Mouse (Mus musculus) liver, embryonic 13.5 days (tissue): ENCODE results near the gene Herc3. TPM values are rescaled to one million over a fixed set of nuclear protein-coding genes. Genes with fewer than 3 reads are reported as not detected.
"Not testable (repeated sequence)": the region's sequence is repeated elsewhere in the genome, so short reads cannot be mapped to it uniquely, and the experiment has no call there.

ENCODE experiments used
- ATAC-seq: fragments of 200-750 bp; cut with Nextera tagmentation; 2 replicates; pipeline ENCODE4 v1.8.0; 2017; ENCODE audit warnings: low read depth, mild to moderate bottlenecking, moderate number of reproducible peaks, moderate library complexity
- DNase-seq: peaks from one replicate; pipeline ENCODE4 v3.0.0; 2022
- H3K27ac ChIP-seq: fragments of 300-500 bp; sonication (generic); 2 replicates; pipeline ENCODE4 v1.5.1; 2015; ENCODE audit warnings: moderate library complexity, mild to moderate bottlenecking, inconsistent platforms
- H3K27me3 ChIP-seq: fragments of 300-500 bp; sonication (generic); 2 replicates; pipeline ENCODE4 v1.6.1; 2015; ENCODE audit warnings: mild to moderate bottlenecking, inconsistent platforms
- H3K36me3 ChIP-seq: fragments of 300-500 bp; sonication (generic); 2 replicates; pipeline ENCODE4 v1.6.1; 2015; ENCODE audit warnings: mild to moderate bottlenecking, inconsistent platforms
- H3K4me1 ChIP-seq: fragments of 300-500 bp; sonication (generic); replicated peaks from 2 replicates; pipeline ENCODE4 v1.6.1; 2015; ENCODE audit warnings: inconsistent platforms
- H3K4me2 ChIP-seq: fragments of 300-500 bp; sonication (generic); 2 replicates; pipeline ENCODE4 v1.6.1; 2015; ENCODE audit warnings: inconsistent platforms, mild to moderate bottlenecking, moderate library complexity
- H3K4me3 ChIP-seq: fragments of 300-500 bp; sonication (generic); replicated peaks from 2 replicates; pipeline ENCODE4 v1.5.1; 2015; ENCODE audit warnings: mild to moderate bottlenecking, inconsistent platforms
- H3K9ac ChIP-seq: fragments of 300-500 bp; sonication (generic); 2 replicates; pipeline ENCODE4 v1.6.1; 2015; ENCODE audit warnings: mild to moderate bottlenecking, inconsistent platforms
- H3K9me3 ChIP-seq: fragments of 300-500 bp; sonication (generic); replicated peaks from 2 replicates; pipeline ENCODE4 v1.6.1; 2016; ENCODE audit warnings: inconsistent platforms
- WGBS: fragments of 180-500 bp; shearing (Covaris S2); methylation state at CpG from one replicate; pipeline ENCODE4 v1.1.7; 2015; ENCODE audit not compliant: insufficient replicate concordance; 5-methylcytosine and 5-hydroxymethylcytosine counted together
- polyA plus RNA-seq: library from polyadenylated mRNA; unstranded; fragments of >200 nt; fragmentation: Nextera tagmentation; extraction: Ambion mirVana; gene quantifications from 2 replicates; pipeline ENCODE4 v1.2.1, GENCODE M21; 2015

Herc3 gene
- polyA plus RNA-seq, result 1.8 and 2.1 TPM in 2 replicates

- Histone ChIP-seq H3K4me1 (peaks cover 20% of the 10 kb centered on the region), H3K4me3 (peak within 1 kb of the TSS; percentile 80), H3K27ac (peak within 1 kb of the TSS; percentile 71), H3K9ac (peak within 1 kb of the TSS; percentile 74), H3K27me3 (no peaks in the 10 kb centered on the region), H3K9me3 (no peaks in the 10 kb centered on the region), H3K36me3 (no peaks in the 10 kb centered on the region), H3K4me2 (peak within 1 kb of the TSS; percentile 93)
- DNase-seq, result peak; percentile 67
- under 1% methylated on average over 83 of the region's 83 CpGs for WGBS
- ATAC-seq, result peak; percentile 88
Observed at GRCm38 (mm10) chr6:58831232-58832009, at the start of gene Herc3. Gene Herc3, plus strand, starts transcription at chr6:58831465.

GRCm38 (mm10) chr6:58801394-58801793 is 29.9 kb upstream of the Herc3 start:
- Histone ChIP-seq H3K4me2 (no peak overlapping the region), H3K9ac (no peak overlapping the region), H3K36me3 (no peaks in the 10 kb centered on the region), H3K9me3 (no peaks in the 10 kb centered on the region), H3K4me1 (no peaks in the 10 kb centered on the region), H3K4me3 (no peak overlapping the region), H3K27me3 (no peaks in the 10 kb centered on the region), H3K27ac (no peak overlapping the region)
- DNase-seq (no peak), ATAC-seq (no peak)

DNA sequence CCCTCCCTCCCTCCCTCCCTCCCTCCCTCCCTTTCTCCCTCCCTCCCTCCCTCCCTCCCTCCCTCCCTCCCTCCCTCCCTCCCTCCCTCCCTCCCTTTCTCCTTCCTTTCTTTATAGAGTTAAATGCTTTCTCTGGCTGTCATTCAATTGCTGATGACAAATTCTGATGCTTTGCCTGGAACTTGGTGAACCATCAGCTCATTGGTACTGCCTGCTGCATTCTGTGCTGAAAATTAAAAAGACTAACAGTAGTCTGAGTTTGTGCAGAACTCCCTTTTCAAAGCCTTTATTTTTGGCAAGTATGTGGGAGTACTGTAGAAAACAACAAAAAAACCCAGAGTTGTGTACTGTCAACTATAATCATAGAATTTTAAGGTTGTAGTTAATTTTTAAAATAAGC is 16.9 kb upstream of the Herc3 start:
- DNase-seq (no peak), ATAC-seq (no peak)

DNA sequence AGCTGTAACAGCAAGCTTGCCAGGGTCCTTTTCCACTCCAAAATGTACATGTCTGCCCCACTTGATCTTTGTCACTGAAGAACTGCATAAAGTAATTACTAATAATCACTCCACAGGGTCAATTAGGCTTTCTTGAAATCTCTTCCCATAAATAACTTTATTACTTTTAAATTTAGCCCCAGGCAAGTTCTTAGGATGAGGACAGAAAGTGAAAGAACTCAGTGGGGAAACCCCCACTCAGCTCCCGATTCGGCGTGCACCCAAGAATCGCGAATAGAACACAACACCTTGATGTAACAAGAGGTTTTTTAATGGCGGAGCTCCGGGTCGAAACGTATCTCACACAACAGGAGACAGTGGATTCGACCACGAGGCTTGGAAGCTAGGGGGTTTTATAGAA is 14.2 kb upstream of the Herc3 start:
- not testable (repeated sequence) for DNase-seq, H3K27me3 ChIP-seq, H3K9me3 ChIP-seq, H3K27ac ChIP-seq, H3K4me1 ChIP-seq, H3K4me3 ChIP-seq, H3K36me3 ChIP-seq, H3K9ac ChIP-seq, H3K4me2 ChIP-seq, ATAC-seq
- WGBS, result 90% methylated on average over 5 of the region's 11 CpGs

More for the DNA sequence above, 16.9 kb upstream of the Herc3 start:
- no peaks in the 10 kb centered on the region for H3K4me1 ChIP-seq
- no peaks in the 10 kb centered on the region for H3K36me3 ChIP-seq
- H3K27me3 ChIP-seq, result no peaks in the 10 kb centered on the region
- H3K27ac ChIP-seq, result no peak overlapping the region
- H3K9me3 ChIP-seq, result no peaks in the 10 kb centered on the region
- no peak overlapping the region for H3K9ac ChIP-seq
- H3K4me3 ChIP-seq, result no peak overlapping the region
- no peak overlapping the region for H3K4me2 ChIP-seq

GRCm38 (mm10) chr6:58825619-58826018 is 5.6 kb upstream of the Herc3 start:
- H3K9me3 ChIP-seq, result no peaks in the 10 kb centered on the region
- WGBS, result 63% methylated on average over 2 of the region's 2 CpGs
- H3K4me3 ChIP-seq, result no peak overlapping the region
- H3K9ac ChIP-seq, result no peak overlapping the region
- no peak overlapping the region for H3K27ac ChIP-seq
- no peak overlapping the region for H3K4me2 ChIP-seq
- 0 out of 2 replicates have a peak, but pooled peaks cover under 1% of the 10 kb centered on the region for H3K4me1 ChIP-seq
- no peak for DNase-seq
- H3K36me3 ChIP-seq, result no peaks in the 10 kb centered on the region
- no peak for ATAC-seq
- no peaks in the 10 kb centered on the region for H3K27me3 ChIP-seq

DNA sequence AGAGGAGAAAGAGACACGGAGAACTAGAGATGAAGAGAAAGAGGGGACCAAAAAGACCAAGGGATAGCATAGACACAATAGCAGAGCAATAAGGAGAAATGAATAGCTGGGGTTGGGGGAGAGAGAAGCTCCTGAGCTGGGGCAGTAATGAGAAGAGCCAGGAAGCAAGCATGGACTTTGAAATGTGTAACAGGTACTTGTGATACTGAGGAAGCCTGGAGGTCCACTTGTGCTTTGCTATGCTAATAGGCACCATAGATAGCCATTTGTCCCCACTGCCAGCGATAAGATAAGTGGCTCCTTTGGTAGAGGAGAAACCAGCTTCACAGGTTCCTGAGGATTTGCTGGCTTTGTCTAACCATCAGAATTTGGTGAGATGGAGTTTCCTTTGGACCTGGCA is 5.2 kb upstream of the Herc3 start:
- DNase-seq (no peak), ATAC-seq (no peak)
- 66% methylated on average over 2 of the region's 2 CpGs for WGBS
- H3K9ac ChIP-seq, result no peak overlapping the region
- H3K36me3 ChIP-seq, result no peaks in the 10 kb centered on the region
- no peaks in the 10 kb centered on the region for H3K9me3 ChIP-seq
- H3K4me2 ChIP-seq, result no peak overlapping the region
- H3K4me1 ChIP-seq, result peaks cover 5% of the 10 kb centered on the region; the same call in 1 of the 2 replicates
- H3K27ac ChIP-seq, result no peak overlapping the region
- no peaks in the 10 kb centered on the region for H3K27me3 ChIP-seq
- no peak overlapping the region for H3K4me3 ChIP-seq

GRCm38 (mm10) chr6:58828582-58828981 is 2.7 kb upstream of the Herc3 start:
- no peak overlapping the region for H3K4me2 ChIP-seq
- no peak overlapping the region for H3K9ac ChIP-seq
- H3K9me3 ChIP-seq, result no peaks in the 10 kb centered on the region
- no peak overlapping the region for H3K4me3 ChIP-seq
- no peaks in the 10 kb centered on the region for H3K36me3 ChIP-seq
- H3K27ac ChIP-seq, result no peak overlapping the region
- H3K27me3 ChIP-seq, result no peaks in the 10 kb centered on the region
- DNase-seq, result no peak
- 85% methylated on average over 1 of the region's 1 CpGs for WGBS
- H3K4me1 ChIP-seq, result peaks cover 20% of the 10 kb centered on the region
- no peak for ATAC-seq

- DNase-seq, result no peak
- ATAC-seq, result 0 out of 2 replicates have a peak, but pooled peaks have one; percentile 10
- Histone ChIP-seq H3K9ac (peak overlapping the region; percentile 41), H3K4me3 (peak overlapping the region; percentile 80), H3K27ac (no peak overlapping the region), H3K4me2 (peak overlapping the region; percentile 93), H3K4me1 (peaks cover 20% of the 10 kb centered on the region), H3K36me3 (no peaks in the 10 kb centered on the region), H3K9me3 (no peaks in the 10 kb centered on the region), H3K27me3 (no peaks in the 10 kb centered on the region)
- 11% methylated on average over 7 of the region's 7 CpGs for WGBS
Observed at GRCm38 (mm10) chr6:58830840-58831231, 429 bp upstream of the Herc3 start.

- DNase-seq (no peak), ATAC-seq (no peak)
- H3K27ac ChIP-seq, result no peak overlapping the region
- H3K36me3 ChIP-seq, result no peaks in the 10 kb centered on the region
- no peaks in the 10 kb centered on the region for H3K9me3 ChIP-seq
- H3K4me2 ChIP-seq, result peak overlapping the region; percentile 93
- H3K4me3 ChIP-seq, result peak overlapping the region; percentile 80
- peaks cover 20% of the 10 kb centered on the region for H3K4me1 ChIP-seq
- 41% methylated on average over 7 of the region's 7 CpGs for whole genome bisulfite sequencing
- H3K27me3 ChIP-seq, result no peaks in the 10 kb centered on the region
- no peak overlapping the region for H3K9ac ChIP-seq
Observed at GRCm38 (mm10) chr6:58832591-58833018, 1.3 kb downstream of the Herc3 start.

DNA sequence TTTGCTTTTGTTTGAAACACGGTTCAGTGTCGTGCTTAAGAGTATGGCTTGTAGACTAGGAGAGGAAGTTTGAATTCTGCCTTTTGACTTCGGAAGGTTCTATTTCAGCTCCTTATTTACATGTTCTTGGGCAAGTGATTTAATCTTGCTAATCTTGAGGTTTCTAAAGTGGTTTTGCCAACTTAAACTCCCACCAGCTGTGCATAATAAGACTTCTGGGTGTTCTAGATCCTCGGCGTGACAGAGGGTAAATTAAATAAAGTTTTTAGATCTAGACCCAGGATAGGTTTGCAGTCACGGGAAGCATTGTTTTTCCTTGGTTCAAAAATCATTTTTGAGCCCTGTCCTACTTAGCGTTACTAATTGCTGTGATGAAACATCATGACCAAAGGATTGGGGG is 3.2 kb downstream of the Herc3 start:
- no peaks in the 10 kb centered on the region for H3K9me3 ChIP-seq
- H3K4me3 ChIP-seq, result no peak overlapping the region
- DNase-seq, result no peak
- no peak for ATAC-seq
- no peak overlapping the region for H3K9ac ChIP-seq
- no peak overlapping the region for H3K4me2 ChIP-seq
- H3K36me3 ChIP-seq, result no peaks in the 10 kb centered on the region
- H3K27ac ChIP-seq, result no peak overlapping the region
- WGBS, result 71% methylated on average over 7 of the region's 7 CpGs
- peaks cover 20% of the 10 kb centered on the region for H3K4me1 ChIP-seq
- H3K27me3 ChIP-seq, result no peaks in the 10 kb centered on the region

- Histone ChIP-seq H3K27me3 (no peaks in the 10 kb centered on the region), H3K4me3 (no peak overlapping the region), H3K27ac (no peak overlapping the region), H3K36me3 (no peaks in the 10 kb centered on the region), H3K4me1 (peaks cover 20% of the 10 kb centered on the region), H3K9ac (no peak overlapping the region), H3K9me3 (no peaks in the 10 kb centered on the region), H3K4me2 (no peak overlapping the region)
- WGBS, result 63% methylated on average over 1 of the region's 1 CpGs
- DNase-seq, result no peak
- ATAC-seq, result no peak
Observed at GRCm38 (mm10) chr6:58835591-58835990, 4.3 kb downstream of the Herc3 start.

- Histone ChIP-seq H3K9me3 (no peaks in the 10 kb centered on the region), H3K4me3 (no peak overlapping the region), H3K36me3 (no peaks in the 10 kb centered on the region), H3K27me3 (no peaks in the 10 kb centered on the region), H3K4me2 (no peak overlapping the region), H3K9ac (no peak overlapping the region), H3K4me1 (peaks cover 14% of the 10 kb centered on the region), H3K27ac (no peak overlapping the region)
- DNase-seq, result no peak
- 78% methylated on average over 2 of the region's 2 CpGs for WGBS
- no peak for ATAC-seq
Observed at GRCm38 (mm10) chr6:58836476-58836875, 5.2 kb downstream of the Herc3 start.
